Mouse (Mus musculus): ENCODE data around the gene Cpa5. TPM values are rescaled to one million over a fixed set of nuclear protein-coding genes. Genes with fewer than 3 reads are reported as not detected.

Gene Cpa5
- polyA plus RNA-seq, 1 experiment from 2014 or later = not detected

GRCm38 (mm10) chr6:30677591-30677990 is 66.8 kb downstream of the Cpa5 start:
- 76% methylated on average over 9 of the region's 9 CpGs for WGBS (ENCODE audit: insufficient replicate concordance)

GRCm38 (mm10) chr6:30678482-30678881 is 67.7 kb downstream of the Cpa5 start:
- no peaks in the 10 kb centered on the region for H3K9me3 ChIP-seq (replicated peaks; ENCODE audit: control insufficient read depth, low read length)
- 71% methylated on average over 6 of the region's 6 CpGs for WGBS (ENCODE audit: insufficient replicate concordance)
- H3K4me2 ChIP-seq (ENCODE audit: low read depth, low read length) = no peak overlapping the region
- no peak for ATAC-seq (ENCODE audit: low read depth)
- no peak overlapping the region for H3K27ac ChIP-seq (ENCODE audit: low read length)
- H3K4me1 ChIP-seq (ENCODE audit: control insufficient read depth, low read depth, low read length) = peaks cover 12% of the 10 kb centered on the region
- H3K27me3 ChIP-seq (ENCODE audit: control insufficient read depth, insufficient read depth, low read depth, low read length) = no peaks in the 10 kb centered on the region
- H3K4me3 ChIP-seq (ENCODE audit: low read depth, low read length) = no peak overlapping the region
- no peak overlapping the region for H3K9ac ChIP-seq (ENCODE audit: low read depth, low read length)
- H3K36me3 ChIP-seq (ENCODE audit: control insufficient read depth, insufficient read depth) = no peaks in the 10 kb centered on the region

More at GRCm38 (mm10) chr6:30677591-30677990, 66.8 kb downstream of the Cpa5 start:
- ATAC-seq (ENCODE audit: low read depth) = no peak
- Histone ChIP-seq H3K27ac (ENCODE audit: low read length) (no peak overlapping the region), H3K9ac (ENCODE audit: low read depth, low read length) (no peak overlapping the region), H3K4me3 (ENCODE audit: low read depth, low read length) (no peak overlapping the region), H3K36me3 (ENCODE audit: control insufficient read depth, insufficient read depth) (no peaks in the 10 kb centered on the region), H3K9me3 (replicated peaks; ENCODE audit: control insufficient read depth, low read length) (no peaks in the 10 kb centered on the region), H3K4me1 (ENCODE audit: control insufficient read depth, low read depth, low read length) (peaks cover 10% of the 10 kb centered on the region), H3K27me3 (ENCODE audit: control insufficient read depth, insufficient read depth, low read depth, low read length) (no peaks in the 10 kb centered on the region), H3K4me2 (ENCODE audit: low read depth, low read length) (no peak overlapping the region)

GRCm38 (mm10) chr6:30679567-30679966 is 68.8 kb downstream of the Cpa5 start:
- Histone ChIP-seq H3K27ac (ENCODE audit: low read length) (no peak overlapping the region), H3K9ac (ENCODE audit: low read depth, low read length) (no peak overlapping the region), H3K4me3 (ENCODE audit: low read depth, low read length) (no peak overlapping the region), H3K4me1 (ENCODE audit: control insufficient read depth, low read depth, low read length) (peaks cover 9% of the 10 kb centered on the region), H3K27me3 (ENCODE audit: control insufficient read depth, insufficient read depth, low read depth, low read length) (no peaks in the 10 kb centered on the region), H3K9me3 (replicated peaks; ENCODE audit: control insufficient read depth, low read length) (no peaks in the 10 kb centered on the region), H3K4me2 (ENCODE audit: low read depth, low read length) (no peak overlapping the region), H3K36me3 (ENCODE audit: control insufficient read depth, insufficient read depth) (no peaks in the 10 kb centered on the region)
- 62% methylated on average over 5 of the region's 5 CpGs for WGBS (ENCODE audit: insufficient replicate concordance)
- no peak for ATAC-seq (ENCODE audit: low read depth)

- H3K4me1 ChIP-seq (ENCODE audit: control insufficient read depth, low read depth, low read length) = peaks cover 6% of the 10 kb centered on the region
- 68% methylated on average over 7 of the region's 7 CpGs for WGBS (ENCODE audit: insufficient replicate concordance)
- H3K4me2 ChIP-seq (ENCODE audit: low read depth, low read length) = no peak overlapping the region
- no peaks in the 10 kb centered on the region for H3K9me3 ChIP-seq (replicated peaks; ENCODE audit: control insufficient read depth, low read length)
- H3K27ac ChIP-seq (ENCODE audit: low read length) = no peak overlapping the region
- H3K27me3 ChIP-seq (ENCODE audit: control insufficient read depth, insufficient read depth, low read depth, low read length) = no peaks in the 10 kb centered on the region
- no peak overlapping the region for H3K9ac ChIP-seq (ENCODE audit: low read depth, low read length)
- no peak for ATAC-seq (ENCODE audit: low read depth)
- no peaks in the 10 kb centered on the region for H3K36me3 ChIP-seq (ENCODE audit: control insufficient read depth, insufficient read depth)
- H3K4me3 ChIP-seq (ENCODE audit: low read depth, low read length) = no peak overlapping the region
These were observed 69.6 kb downstream of the Cpa5 start for GRCm38 (mm10) chr6:30680442-30680841.

Other genes with a start within 250 kb of the Cpa5 start
- 20.9 and 22.5 TPM in 2 replicates for gene Zc3hc1, start 220.0 kb upstream of the Cpa5 start, polyA plus RNA-seq (2015; fragmentation: Nextera tagmentation; extraction: Ambion mirVana)
- gene Klhdc10, start 209.1 kb upstream of the Cpa5 start, polyA plus RNA-seq (2015; fragmentation: Nextera tagmentation; extraction: Ambion mirVana) = 6.8 and 7.5 TPM in 2 replicates
- 17.6 and 20.0 TPM in 2 replicates for gene Tmem209, start 101.2 kb upstream of the Cpa5 start, polyA plus RNA-seq (2015; fragmentation: Nextera tagmentation; extraction: Ambion mirVana)
- gene Ssmem1, start 101.2 kb upstream of the Cpa5 start, polyA plus RNA-seq (2015; fragmentation: Nextera tagmentation; extraction: Ambion mirVana) = 0.06 and 0.07 TPM in 2 replicates
- 2.1 and 9.1 TPM in 2 replicates for gene Cpa2, start 69.4 kb upstream of the Cpa5 start, polyA plus RNA-seq (2015; fragmentation: Nextera tagmentation; extraction: Ambion mirVana)
- gene Cpa4, start 42.6 kb upstream of the Cpa5 start, polyA plus RNA-seq (2015; fragmentation: Nextera tagmentation; extraction: Ambion mirVana) = 0.05 and 0.20 TPM in 2 replicates
- 2.1 and 10.4 TPM in 2 replicates for gene Cpa1, start 28.2 kb downstream of the Cpa5 start, polyA plus RNA-seq (2015; fragmentation: Nextera tagmentation; extraction: Ambion mirVana)
- 3.2 and 3.9 TPM in 2 replicates for gene Cep41, start 82.7 kb downstream of the Cpa5 start, polyA plus RNA-seq (2015; fragmentation: Nextera tagmentation; extraction: Ambion mirVana)
- gene Mest, start 112.5 kb downstream of the Cpa5 start, polyA plus RNA-seq (2015; fragmentation: Nextera tagmentation; extraction: Ambion mirVana) = 172 and 190 TPM in 2 replicates

All from liver, embryonic 16.5 days (tissue).